Mouse (Mus musculus) liver, embryonic 18 days (tissue): ENCODE measurements around the gene Rbm44. TPM values are rescaled to one million over a fixed set of nuclear protein-coding genes. Genes with fewer than 3 reads are reported as not detected.

Experiments used
- polyA plus RNA-seq: library from polyadenylated mRNA; depleted of rRNA; stranded (reverse); fragments of >200 nt; gene quantifications from 2 replicates; pipeline ENCODE4 v1.2.3, GENCODE M21; 2012; rRNA removed

Gene Rbm44
- polyA plus RNA-seq: 0.37 and 0.56 TPM in 2 replicates

DNA sequence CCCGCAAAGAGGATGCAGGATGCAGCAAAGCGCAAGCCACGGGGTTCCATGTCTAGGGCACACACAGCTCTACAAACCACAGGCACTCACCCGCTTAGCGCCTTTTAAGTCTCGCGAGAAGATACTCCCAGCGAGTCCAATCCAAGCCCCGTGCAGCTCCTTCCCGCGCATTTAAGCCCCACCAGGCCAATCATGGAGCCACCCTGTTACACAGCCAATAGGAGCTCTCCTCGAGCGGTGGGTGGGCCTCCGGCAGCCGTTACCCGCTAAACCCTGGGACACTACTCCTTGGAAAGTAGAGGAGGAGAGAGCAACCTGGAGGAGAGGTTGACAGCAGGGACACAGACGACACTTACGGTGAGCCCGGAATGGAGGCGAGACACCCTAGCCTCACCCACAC, at the start of gene Rbm44:
Rbm44 (plus strand) TSS at position 277 of the 400 bp plus-strand sequence.

DNA sequence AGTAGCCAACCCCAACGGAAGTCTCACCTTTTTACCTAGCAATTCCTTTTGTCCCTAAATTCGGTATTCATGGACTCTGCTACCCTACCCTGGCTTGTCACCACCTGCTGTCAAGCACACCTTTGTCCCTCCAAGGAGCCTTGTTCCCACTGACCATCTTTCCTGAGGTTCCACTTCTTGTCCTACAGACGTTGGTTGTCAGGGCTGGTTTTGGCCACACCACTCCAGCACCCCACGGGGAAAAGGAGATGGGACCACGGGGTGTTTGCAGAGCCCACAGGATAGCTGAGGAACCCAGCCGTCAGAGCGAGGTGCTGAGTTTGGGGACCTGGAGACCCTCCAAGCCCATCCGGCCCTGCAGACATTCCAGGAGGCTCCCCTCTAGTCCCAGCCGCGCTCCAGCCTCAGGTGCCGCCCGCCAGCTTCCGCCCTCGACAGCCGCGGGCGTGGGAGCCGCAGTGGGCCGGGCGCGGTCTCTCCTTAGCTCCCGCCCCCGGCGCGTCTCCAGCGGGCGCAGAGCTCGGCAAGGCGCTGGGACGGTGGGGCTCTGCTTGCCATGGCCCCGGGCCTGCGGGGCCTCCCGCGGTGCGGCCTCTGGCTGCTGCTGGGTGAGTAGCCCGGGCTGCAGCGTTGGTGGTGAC, 34.8 kb downstream of the Rbm44 start, which contains the start of gene Ramp1:
Ramp1 (plus strand) TSS at position 290 of the 641 bp plus-strand sequence.

Other genes with a start within 250 kb of the Rbm44 start
- 0.05 TPM in 2 replicates for gene Mlph, start 230.0 kb upstream of the Rbm44 start, polyA plus RNA-seq
- not detected in 2 replicates for gene Prlh, start 192.0 kb upstream of the Rbm44 start, polyA plus RNA-seq
- 6.9 and 7.2 TPM in 2 replicates for gene Rab17, start 175.4 kb upstream of the Rbm44 start, polyA plus RNA-seq
- 17.7 and 20.2 TPM in 2 replicates for gene Lrrfip1, start 146.4 kb upstream of the Rbm44 start, polyA plus RNA-seq
- gene Ramp1, start 34.7 kb downstream of the Rbm44 start, polyA plus RNA-seq: 5.0 and 5.6 TPM in 2 replicates
- gene Ube2f, start 105.2 kb downstream of the Rbm44 start, polyA plus RNA-seq: 36.0 and 37.3 TPM in 2 replicates
- 31.9 and 32.4 TPM in 2 replicates for gene Scly, start 153.2 kb downstream of the Rbm44 start, polyA plus RNA-seq
- gene Espnl, start 177.0 kb downstream of the Rbm44 start, polyA plus RNA-seq: 0.01 and 0.02 TPM in 2 replicates
- 0.01 and 0.02 TPM in 2 replicates for gene Klhl30, start 205.9 kb downstream of the Rbm44 start, polyA plus RNA-seq
- 1.7 and 2.1 TPM in 2 replicates for gene Erfe, start 221.3 kb downstream of the Rbm44 start, polyA plus RNA-seq